Comparison of ENCODE assay signal across 9 mouse cellular contexts in genomic region chr3:21633600-21634221, GRCm38 (mm10).
A peak's percentile ranks its signal among the peaks of the same experiment; 100 is the strongest.
DNase-seq lines count a peak whose midpoint lies in the region; ATAC-seq and TF ChIP-seq lines count a peak whose summit lies in the region.
"Had no signal": no experiment of that assay in that cellular context is flagged by ENCODE, and none has a peak within 500 bp of the region (broad histone marks: within the 10 kb centered on the region; RNA-seq: fewer than 3 reads in every experiment).

No protein-coding gene starts in this region.

- peak; percentile 29 for DNase-seq in heart, adult 8-10 months (ENCODE audit: low spot score)
- no peak for DNase-seq in heart, embryonic 10.5 days (ENCODE audit: low spot score)
- DNase-seq in B cell, adult 2 months = peak; percentile 9 to 15
- peak; percentile 7 for DNase-seq in lung, postnatal 14 days
- peak; percentile 11 for DNase-seq in thymus, postnatal 25 days
- DNase-seq in cerebellum, adult 11 months = no peak
- DNase-seq in left cerebral cortex, adult 2 months (ENCODE audit: extremely low spot score in 1 of 2, low spot score in 2 of 2) = no peak
- DNase-seq: liver, embryonic 13.5 days had no signal

- H3K9me3 ChIP-seq in heart, embryonic 10.5 days = no peaks in the 10 kb centered on the region
- H3K9me3 ChIP-seq: liver, embryonic 13.5 days had no signal

- ATAC-seq in granulocyte monocyte progenitor cell, adult 5-6 weeks (replicated peaks; ENCODE audit: poor library complexity, severe bottlenecking) = peak; percentile 97

- H3K27me3 ChIP-seq in heart, embryonic 10.5 days (ENCODE audit: insufficient read depth, poor library complexity, severe bottlenecking) = no peaks in the 10 kb centered on the region
- H3K27me3 ChIP-seq: liver, embryonic 13.5 days had no signal

- intact Hi-C loops in left cerebral cortex, adult 2 months (cut with DNase I) = no loop called here

- no peak overlapping the region for H3K27ac ChIP-seq in heart, embryonic 10.5 days
- H3K27ac ChIP-seq in left cerebral cortex, adult 2 months = no peak overlapping the region
- H3K27ac ChIP-seq: liver, embryonic 13.5 days had no signal

- no peak for TF ChIP-seq CTCF in left cerebral cortex, adult 2 months (IDR thresholded peaks at IDR 0.05)

- no peak overlapping the region for H3K4me3 ChIP-seq in heart, embryonic 10.5 days
- no peak overlapping the region for H3K4me3 ChIP-seq in left cerebral cortex, adult 2 months
- H3K4me3 ChIP-seq: liver, embryonic 13.5 days had no signal

- no peaks in the 10 kb centered on the region for H3K4me1 ChIP-seq in heart, embryonic 10.5 days
- H3K4me1 ChIP-seq: liver, embryonic 13.5 days had no signal

- H3K36me3 ChIP-seq in heart, embryonic 10.5 days = no peaks in the 10 kb centered on the region
- H3K36me3 ChIP-seq: liver, embryonic 13.5 days had no signal

- 61% methylated on average over 1 of the region's 1 CpGs for WGBS in heart, embryonic 10.5 days

Comparison
In these comparisons a context has a peak if more than half of its experiments do, and no peak if none do; other contexts are left out.
1. DNase-seq: peak in heart, adult 8-10 months (single experiment), B cell, adult 2 months (2 of 2), lung, postnatal 14 days (single experiment) and thymus, postnatal 25 days (single experiment); none in heart, embryonic 10.5 days (single experiment), cerebellum, adult 11 months (single experiment) and left cerebral cortex, adult 2 months (0 of 2).